Mouse (Mus musculus): Measurements from ENCODE around the gene Tbx15.

DNA sequence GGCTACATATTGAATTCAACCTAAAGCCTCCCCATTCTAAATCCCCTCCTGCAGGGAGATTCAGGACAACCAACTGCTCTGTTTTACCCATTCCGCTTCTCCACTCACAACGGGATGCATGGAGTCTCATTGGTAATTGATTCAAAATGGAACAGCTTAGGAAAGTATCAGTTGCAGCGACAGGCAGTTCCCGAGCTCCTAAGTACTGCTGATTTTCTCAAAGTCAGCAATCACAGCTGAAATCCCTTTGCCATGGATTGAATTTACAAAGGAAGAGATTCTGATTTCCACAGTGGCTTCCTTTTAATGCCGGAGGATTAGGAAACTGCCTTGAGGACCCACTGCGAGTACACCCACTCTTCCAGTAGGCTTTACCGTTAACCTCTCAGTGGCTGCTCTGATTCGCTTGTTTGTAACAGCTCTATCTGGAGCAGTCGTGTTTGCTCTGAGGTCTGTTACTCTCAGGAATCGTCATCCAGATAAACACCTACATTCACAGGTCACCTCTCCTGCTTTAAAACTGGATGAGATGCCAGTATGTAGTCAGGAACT lies 26.6 kb downstream of the Tbx15 start:
- TF ChIP-seq CTCF (IDR thresholded peaks at IDR 0.05; ENCODE audit: borderline replicate concordance, insufficient read depth, low read depth, low read length) (no peak), POLR2A (IDR thresholded peaks at IDR 0.05; ENCODE audit: borderline replicate concordance, insufficient read depth, low read length) (no peak)
